Mouse (Mus musculus) left cerebral cortex, adult 11 months (tissue): ENCODE data around the gene Taf3.

Experiments used
- DNase-seq: peaks from one replicate; pipeline ENCODE4 v3.0.0; 2022; ENCODE audit warnings: low spot score

Gene Taf3

GRCm38 (mm10) chr2:10048461-10048860, at the start of gene Taf3:
Taf3 (minus strand) TSS chr2:10048596.
- peak; percentile 83 for DNase-seq

DNA sequence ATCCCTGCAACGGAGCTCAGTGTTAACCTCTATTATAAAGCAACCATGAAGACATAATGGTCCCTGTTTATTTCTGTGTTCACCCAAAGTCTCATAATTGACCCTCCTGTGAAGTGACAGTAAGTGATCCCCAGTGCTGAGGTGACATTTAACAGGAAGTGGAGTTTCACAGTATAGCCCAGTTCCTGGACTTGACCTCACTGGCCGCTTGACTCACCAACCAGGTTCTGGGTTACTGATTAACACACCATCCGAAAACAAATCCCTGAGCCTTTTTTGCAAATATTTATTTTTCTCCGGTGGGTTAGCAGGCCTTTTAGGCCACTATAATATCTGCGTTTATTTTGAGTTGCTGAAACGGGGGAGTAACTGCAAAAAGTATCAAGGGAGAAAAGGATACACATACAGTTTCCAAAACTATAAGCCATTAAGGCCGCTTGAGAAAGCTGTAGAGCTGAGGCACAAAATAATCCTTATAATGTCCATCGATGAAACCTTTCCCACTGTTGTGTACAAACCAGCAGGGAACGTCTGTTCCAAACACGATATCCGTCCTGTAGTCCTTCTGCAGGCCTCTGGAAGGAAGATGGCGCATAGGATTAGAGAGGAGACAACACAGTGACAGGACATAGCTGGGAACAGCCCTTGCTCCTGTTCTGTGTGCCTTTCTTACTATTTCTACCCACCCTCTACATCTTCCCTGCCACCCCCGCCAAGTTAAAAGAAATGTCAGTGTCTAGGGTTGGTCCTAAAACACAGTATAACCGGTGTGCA, 46.1 kb upstream of the Taf3 start:
- no peak for DNase-seq

DNA sequence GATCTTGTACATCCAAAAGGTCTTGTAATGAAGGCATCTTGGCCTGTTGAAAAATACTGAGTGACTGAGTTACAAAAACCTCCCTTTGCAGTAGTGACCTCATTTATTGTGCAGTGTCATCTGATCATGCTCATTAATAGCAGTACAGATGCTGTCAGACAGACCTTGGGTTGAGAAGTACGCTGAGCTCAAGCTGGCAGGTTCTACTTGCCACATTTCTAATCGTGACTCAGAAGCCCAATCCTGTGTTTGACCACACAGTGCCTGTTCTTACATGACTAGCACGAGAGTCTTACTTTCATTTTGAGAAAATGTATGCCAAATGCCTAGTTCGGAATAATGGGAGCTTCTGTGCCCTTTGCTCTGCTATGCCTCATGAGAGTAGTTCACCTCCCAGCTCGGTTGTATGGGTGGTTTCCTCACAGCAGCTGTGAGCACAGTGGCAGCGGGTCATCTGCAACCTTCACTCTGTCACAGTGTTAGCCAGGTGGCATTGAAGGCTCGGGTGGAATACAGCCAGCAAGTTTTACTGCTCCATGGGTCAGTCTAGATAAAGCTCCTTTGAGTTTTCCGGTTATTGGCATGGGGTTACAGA, 39.0 kb upstream of the Taf3 start:
- DNase-seq: no peak

- DNase-seq: no peak
Observed at GRCm38 (mm10) chr2:10082737-10083136, 34.3 kb upstream of the Taf3 start.

DNA sequence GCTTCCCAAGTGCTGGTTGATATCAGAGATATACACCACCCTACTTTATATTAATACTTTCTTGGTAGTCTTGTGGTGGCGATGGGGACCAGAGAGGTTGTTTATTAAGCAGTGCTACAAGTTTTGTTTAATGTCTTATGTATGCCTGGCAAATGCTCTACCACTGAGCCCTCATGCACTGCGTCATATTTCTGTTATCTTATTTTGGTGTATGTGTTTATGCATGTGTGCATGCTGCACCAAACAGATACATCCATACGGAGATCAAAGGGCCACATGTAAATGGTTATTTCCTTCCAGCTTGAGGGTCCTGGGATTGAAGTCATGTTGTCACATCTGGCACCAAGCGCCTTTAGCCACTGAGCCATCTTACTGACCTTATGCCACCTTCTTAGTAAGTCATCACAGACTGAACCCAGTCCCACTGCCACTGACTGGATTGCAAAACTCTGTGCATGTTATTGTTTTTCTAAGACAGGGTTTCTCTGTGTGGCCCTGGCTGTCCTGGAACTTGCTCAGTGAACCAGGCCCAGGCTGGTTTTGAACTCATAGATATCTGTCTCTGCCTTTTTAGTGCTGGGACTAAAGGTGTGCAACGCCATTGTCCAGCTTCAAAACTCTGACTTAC, 33.2 kb upstream of the Taf3 start:
- no peak for DNase-seq

DNA sequence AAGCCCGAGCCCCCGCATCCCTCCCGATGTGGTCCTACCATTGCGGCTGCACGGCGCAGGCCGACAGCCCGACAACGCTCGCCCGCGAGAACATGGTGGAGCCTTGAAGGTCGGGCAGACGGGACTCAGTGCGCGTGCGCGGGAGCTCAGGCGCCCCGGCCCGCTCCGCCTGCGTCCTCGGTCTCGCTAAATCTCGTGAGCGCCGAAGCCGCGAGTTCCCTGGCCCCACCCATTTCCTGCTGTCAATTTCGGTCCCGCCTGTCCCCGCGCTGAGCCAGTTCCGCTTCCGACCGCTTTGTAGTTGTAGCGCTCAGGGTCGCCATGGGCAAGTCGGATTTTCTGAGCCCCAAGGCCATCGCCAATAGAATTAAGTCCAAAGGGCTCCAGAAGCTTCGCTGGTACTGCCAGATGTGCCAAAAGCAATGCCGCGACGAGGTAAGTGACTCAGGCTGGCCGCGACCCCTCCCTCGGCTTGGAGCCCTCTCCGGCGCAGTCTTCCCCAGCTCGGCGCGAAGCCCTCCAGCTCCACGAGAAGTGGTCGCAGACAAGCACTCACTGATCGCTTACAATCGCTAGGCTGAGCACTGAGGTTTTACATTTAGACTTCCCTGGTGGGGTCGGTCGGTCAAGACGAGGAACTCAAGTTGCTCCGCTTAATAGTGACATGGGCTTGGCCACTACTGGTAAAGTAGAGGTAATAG, 32.1 kb upstream of the Taf3 start, which contains the start of the genes Atp5c1 and Kin:
Atp5c1 (minus strand) TSS at position 201 of the 701 bp plus-strand sequence.
Kin (plus strand) TSS at position 284 of the 701 bp plus-strand sequence.
- DNase-seq: peak; percentile 94

GRCm38 (mm10) chr2:10079745-10080309, 31.4 kb upstream of the Taf3 start:
- DNase-seq: no peak

DNA sequence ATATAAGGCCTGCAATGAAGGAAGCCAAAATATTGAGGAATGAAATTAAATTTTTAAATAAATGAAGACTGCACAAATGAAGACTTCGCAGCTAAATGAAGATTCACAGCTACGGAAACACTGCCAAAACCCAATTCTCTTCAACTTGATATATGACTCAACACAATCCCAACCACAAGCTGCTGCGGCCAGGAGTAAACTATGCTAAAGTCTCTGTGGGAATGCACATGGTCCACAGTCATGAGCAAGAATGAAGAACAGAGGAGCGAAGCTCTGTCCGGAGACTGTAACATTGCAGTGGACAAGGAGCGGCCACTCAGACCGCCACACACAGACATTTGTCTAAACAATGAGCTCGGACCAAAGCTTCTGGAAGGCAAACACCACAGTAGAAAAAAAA, 28.3 kb upstream of the Taf3 start:
- DNase-seq: no peak

DNA sequence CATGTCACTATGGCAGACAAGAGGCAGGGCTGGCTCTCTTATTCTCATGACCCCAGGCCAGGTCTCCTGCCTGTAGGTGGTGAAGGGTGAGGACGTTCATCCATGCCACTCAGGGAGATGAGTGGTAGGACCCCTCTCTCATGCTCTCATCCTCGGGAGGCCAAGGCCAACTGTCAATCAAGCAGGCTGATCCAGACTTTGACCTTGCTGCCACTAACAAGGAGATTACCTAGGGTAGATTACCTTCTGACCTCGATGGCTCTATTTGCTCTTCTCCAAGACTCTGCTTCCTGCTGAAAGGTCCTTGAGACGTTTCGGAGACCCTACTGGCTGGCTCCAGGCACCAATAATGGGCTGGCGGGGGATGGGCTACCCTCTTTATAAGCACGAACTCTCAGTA, 26.1 kb upstream of the Taf3 start:
- DNase-seq: no peak

- no peak for DNase-seq
Observed at GRCm38 (mm10) chr2:10071751-10072150, 23.4 kb upstream of the Taf3 start.

DNA sequence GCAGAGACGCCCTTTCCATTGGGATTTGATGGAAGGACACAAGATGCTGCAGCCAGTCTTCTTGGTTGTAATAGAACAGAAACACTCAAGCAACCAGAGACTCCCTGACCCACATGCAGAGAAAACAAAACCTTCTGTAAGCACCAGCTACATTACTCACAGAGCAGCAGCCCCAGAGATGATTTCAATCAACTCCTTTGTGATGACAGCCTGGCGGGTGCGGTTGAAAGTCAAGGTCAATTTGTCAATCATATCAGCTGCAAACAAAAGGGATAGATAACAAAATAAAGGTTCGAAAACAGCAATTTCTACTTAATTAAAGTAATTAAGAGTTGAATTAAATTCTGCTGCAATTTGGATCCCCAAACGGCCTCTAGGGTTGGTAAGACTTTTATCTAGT, 10.4 kb upstream of the Taf3 start:
- DNase-seq: no peak

DNA sequence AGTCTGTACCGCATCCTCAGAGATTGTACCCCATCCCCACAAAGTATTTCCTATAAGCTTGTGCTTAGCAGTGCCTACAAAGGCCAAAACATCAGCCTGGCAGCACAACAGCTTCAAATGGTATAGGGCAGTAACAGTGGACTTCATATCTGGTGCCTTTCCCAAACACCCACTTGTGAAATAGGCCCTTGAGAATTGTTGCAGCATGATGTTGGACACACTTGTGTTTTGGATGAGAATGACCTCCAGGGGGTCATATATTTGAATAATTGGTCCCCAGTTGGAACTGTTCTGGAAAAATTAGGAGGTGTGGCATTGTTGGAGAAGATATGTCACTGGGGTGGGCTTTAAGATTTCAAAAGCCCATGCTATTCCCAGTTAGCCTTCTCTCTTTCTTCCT, 3.6 kb upstream of the Taf3 start:
- no peak for DNase-seq

DNA sequence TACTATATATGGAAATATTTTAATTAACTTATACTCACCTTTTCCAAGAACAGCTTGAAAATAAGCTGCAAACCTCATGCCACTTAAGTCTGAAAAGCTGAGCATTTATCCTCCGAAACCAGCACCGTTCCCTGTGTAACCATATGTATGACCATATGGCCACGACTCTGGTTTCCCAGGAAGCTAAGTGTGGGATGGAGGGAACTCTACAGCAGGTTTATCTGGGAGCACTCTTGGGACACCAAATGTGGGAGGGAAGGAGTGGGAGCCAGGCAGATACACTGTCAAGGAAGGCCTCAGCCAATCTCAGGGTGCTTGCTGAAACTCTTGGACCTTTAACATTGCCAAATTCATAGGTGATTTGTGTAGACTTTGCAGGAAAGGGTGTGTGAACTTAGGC, 2.5 kb upstream of the Taf3 start:
- DNase-seq: peak; percentile 54

- no peak for DNase-seq
Observed at GRCm38 (mm10) chr2:10049456-10049855, 1.1 kb upstream of the Taf3 start.

GRCm38 (mm10) chr2:10047758-10048436, 499 bp downstream of the Taf3 start:
- DNase-seq: no peak

GRCm38 (mm10) chr2:10034976-10035375, 13.4 kb downstream of the Taf3 start:
- no peak for DNase-seq

- no peak for DNase-seq
Observed at GRCm38 (mm10) chr2:10033684-10034083, 14.7 kb downstream of the Taf3 start.

- no peak for DNase-seq
Observed at GRCm38 (mm10) chr2:10029755-10030154, 18.6 kb downstream of the Taf3 start.

- no peak for DNase-seq
Observed at GRCm38 (mm10) chr2:10024264-10024663, 24.1 kb downstream of the Taf3 start.

- no peak for DNase-seq
Observed at GRCm38 (mm10) chr2:10021296-10021695, 27.1 kb downstream of the Taf3 start.

- no peak for DNase-seq
Observed at GRCm38 (mm10) chr2:10014951-10015635, 33.3 kb downstream of the Taf3 start.
